Mouse (Mus musculus) monocyte, adult 5-6 weeks (primary cell): Measurements from ENCODE around the gene Picalm. TPM values are rescaled to one million over a fixed set of nuclear protein-coding genes. Genes with fewer than 3 reads are reported as not detected.
A peak's percentile ranks its signal among the peaks of the same experiment; 100 is the strongest.
"Not testable (repeated sequence)": the region's sequence is repeated elsewhere in the genome, so short reads cannot be mapped to it uniquely, and the experiment has no call there.

Source experiments
- ATAC-seq: fragments of 153-309, 156-312 bp; replicated peaks from 2 replicates; pipeline ENCODE4 v1.8.0; 2017; ENCODE audit warnings: mild to moderate bottlenecking; ENCODE audit not compliant: low TSS enrichment, insufficient number of reproducible peaks, severe bottlenecking, poor library complexity, low FRiP score
- total RNA-seq: library from RNA; stranded (forward); fragments of 200-1000, 200-491, 200-594 nt; gene quantifications from 3 replicates; pipeline ENCODE4 v1.2.3, GENCODE M21; 2017

The Picalm gene
- total RNA-seq, 1 experiment from 2014 or later: 450 TPM

GRCm38 (mm10) chr7:90130501-90131375 is 725 bp downstream of the Picalm start:
- ATAC-seq: 0 out of 2 replicates have a peak, but pooled peaks have one; percentile 6

GRCm38 (mm10) chr7:90131376-90131651 is 1.3 kb downstream of the Picalm start:
- ATAC-seq: no peak

DNA sequence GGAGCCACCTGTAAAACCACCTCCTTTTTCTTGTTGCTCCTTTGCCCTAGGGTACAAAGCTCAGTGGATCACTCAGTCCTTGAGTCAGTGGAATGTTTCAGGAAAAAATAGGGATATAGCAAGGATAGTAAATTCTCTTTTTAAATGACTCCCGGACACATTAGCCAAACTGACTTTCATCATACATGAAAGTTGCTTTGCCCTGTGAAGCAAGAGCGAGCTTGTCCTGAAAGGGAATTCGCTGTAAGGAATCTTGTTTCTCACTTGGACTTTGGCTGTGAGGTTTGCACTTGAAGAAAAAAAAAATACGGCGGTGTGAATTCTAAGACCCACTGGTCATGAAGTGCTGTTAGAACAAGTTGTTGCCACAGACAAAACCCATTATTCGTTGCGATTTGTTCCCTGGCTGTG is 1.8 kb downstream of the Picalm start:
- ATAC-seq: no peak

- ATAC-seq: no peak
Observed at GRCm38 (mm10) chr7:90132322-90132721, 2.3 kb downstream of the Picalm start.

- no peak for ATAC-seq
Observed at GRCm38 (mm10) chr7:90136736-90137135, 6.7 kb downstream of the Picalm start.

GRCm38 (mm10) chr7:90138359-90138758 is 8.3 kb downstream of the Picalm start:
- ATAC-seq: 0 out of 2 replicates have a peak, but pooled peaks have one; percentile 47

GRCm38 (mm10) chr7:90140290-90140689 is 10.3 kb downstream of the Picalm start:
- ATAC-seq: no peak

DNA sequence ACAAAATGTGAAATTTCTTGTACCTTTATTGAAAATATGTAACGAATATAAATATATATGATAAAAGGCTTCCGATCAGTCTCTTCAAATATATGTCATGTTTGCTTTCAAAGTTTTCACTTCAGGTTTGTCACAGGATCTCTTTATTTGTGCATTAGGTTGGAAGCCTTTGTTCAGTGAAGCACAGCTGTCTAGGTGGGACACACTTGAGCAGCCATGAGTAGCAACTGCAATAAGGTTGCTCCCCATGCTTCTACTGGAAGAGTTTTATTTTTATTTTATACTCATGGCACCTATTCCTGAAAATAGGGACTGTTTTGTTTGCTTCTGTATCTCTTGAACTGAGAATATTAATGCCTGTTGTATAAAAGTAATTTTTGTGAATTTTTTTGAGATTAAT is 14.3 kb downstream of the Picalm start:
- no peak for ATAC-seq

DNA sequence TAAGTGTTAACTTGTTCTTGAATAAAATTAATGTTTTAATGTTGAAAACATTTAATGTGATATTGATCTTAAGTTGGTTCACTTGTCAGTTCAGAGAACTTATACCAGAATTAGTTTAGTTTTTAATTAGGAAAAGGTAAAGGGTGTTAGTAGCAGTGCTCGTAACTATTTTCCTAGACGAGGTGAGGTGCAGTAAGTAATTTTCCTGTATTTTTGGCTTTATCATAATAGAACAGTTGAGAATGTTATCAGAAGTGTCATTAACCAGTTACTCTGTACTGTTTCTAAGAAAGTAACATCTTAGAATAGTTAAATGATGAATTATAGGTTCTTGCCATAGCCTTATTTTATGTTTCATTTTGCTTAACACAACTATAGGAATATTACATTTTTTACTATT is 15.0 kb downstream of the Picalm start:
- ATAC-seq: no peak

- ATAC-seq: no peak
Observed at GRCm38 (mm10) chr7:90145376-90145775, 15.4 kb downstream of the Picalm start.

DNA sequence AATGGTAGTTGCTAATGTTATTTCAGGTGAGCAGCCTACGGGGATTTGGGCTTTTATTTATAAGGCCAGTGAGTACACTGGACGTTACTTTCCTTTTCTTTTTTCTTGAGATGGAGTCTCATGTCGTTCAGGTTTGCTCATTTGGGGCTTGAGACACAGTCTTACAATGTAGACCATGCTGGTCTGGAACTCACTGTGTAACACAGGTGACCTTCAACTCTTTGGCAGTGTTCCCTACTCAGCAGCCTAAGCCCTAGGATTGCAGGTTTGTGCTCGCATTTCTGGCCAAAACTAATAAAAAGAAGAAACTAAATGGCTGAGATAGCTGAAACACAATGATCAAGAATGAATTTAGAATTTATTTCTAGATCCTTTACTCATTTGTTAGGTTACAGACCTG is 15.9 kb downstream of the Picalm start:
- ATAC-seq: no peak

- peak; percentile 74 for ATAC-seq
Observed at GRCm38 (mm10) chr7:90146321-90146720, 16.3 kb downstream of the Picalm start.

- ATAC-seq: no peak
Observed at GRCm38 (mm10) chr7:90148023-90148422, 18.0 kb downstream of the Picalm start.

DNA sequence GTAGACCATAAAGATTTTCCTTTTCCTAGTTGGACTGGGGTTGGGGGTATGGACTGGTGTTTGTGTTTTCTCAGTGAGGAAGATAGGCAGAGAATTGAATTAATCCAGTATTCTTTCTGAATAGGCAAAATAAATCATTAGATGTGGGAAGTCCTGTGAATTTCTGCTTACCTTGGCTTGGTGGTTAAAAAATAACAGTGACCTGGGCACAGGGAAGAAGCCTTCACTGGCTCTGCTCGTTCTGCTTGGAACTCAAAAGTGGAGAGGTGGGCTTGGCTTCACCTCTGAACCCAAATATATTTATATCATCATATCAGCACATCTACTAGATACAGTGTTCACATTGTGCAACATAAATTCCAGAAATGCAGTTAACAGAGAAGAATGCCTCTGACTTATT is 18.5 kb downstream of the Picalm start:
- no peak for ATAC-seq

DNA sequence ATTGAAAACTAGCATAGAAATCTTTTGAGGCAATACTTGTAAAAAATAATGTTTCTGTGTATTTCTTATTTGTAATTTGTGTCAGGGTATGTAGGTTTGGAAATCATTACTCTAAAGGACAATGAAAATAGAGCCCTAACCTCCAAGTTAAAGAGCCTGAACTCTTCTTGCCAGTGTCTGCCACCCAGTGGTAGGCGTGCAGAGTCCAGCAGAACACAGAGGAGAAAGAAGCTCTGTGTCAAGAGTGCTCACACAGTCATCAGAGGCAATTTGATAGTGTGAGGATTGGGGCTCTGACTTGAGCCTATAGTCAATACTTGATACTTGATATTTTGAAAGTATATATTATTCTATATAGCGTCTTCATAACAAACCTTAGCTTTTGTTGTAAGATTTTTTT is 20.3 kb downstream of the Picalm start:
- peak; percentile 64 for ATAC-seq

DNA sequence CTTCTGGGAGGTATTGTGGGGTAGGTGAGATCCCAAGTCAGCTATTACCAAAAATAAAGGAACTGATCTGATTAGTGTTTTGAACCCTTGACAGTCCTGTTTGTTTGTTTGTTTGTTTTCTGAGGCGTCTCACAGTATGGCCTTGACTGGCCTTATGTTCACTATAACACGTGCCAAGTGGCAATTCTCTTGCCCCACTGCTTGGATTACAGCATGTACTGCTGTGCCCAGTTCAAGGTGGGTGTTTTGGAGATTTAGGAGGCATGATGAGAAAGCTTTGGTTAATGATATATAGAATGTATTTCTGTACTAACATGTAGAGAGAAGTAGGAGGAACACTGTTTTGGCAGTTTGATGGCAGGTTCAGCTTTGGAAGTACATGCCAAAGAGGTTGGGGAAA is 28.0 kb downstream of the Picalm start:
- ATAC-seq: no peak

DNA sequence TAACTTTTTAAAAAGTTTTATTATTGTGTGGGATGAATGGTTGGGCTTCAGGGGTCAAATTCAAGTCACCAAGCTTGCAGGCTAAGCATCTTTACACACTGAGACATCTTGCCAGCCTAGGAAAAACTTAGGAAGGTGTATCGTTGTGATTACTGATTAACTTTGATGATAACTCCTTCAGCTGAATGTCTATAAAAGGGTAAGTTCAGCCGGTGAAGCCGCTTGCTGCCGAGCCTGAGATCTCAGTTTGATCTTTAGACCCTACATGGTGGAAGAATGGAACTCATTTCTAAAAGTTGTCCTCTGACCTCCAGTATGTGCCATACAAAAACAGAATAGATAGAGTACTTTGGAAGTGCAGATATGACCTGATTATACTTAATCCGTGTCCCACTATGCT is 30.6 kb downstream of the Picalm start:
- no peak for ATAC-seq

DNA sequence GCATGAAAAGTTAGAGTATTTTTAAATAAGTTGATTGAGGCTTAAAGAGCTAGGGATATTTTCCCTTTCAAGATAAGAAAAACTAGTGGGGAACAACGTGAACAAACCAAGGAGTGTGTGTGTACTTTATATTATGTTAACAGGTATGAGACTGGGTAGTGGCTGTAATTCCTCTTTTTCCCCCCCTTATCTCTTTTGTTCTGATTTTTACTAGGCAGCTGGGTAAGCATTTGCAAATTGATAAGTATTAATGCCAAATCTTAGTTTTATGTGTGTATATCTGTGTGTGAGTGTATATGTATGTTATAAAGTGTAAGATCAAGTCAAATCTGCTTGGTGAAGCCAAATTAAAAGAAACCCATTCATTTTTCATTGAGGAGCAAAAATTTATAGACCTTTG is 34.3 kb downstream of the Picalm start:
- ATAC-seq: no peak

DNA sequence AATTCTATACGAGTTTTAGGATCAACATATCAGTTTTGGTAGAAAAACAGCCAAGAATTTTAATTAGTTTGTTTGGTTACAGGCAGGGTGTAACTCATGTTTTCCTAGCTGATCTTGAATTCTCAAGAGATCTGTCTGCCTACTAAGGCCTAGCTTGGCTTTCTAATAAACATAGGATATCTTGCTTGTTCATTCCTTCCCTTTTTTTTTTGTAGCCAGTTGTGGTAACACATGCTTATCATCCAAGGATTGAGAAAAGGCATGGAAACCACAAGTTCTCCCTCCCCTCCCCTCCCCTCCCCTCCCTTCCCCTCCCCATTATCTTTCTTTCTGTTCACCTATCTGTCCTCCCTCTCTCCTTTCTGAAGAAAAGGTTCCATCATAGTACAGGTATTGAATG is 36.0 kb downstream of the Picalm start:
- ATAC-seq: no peak

DNA sequence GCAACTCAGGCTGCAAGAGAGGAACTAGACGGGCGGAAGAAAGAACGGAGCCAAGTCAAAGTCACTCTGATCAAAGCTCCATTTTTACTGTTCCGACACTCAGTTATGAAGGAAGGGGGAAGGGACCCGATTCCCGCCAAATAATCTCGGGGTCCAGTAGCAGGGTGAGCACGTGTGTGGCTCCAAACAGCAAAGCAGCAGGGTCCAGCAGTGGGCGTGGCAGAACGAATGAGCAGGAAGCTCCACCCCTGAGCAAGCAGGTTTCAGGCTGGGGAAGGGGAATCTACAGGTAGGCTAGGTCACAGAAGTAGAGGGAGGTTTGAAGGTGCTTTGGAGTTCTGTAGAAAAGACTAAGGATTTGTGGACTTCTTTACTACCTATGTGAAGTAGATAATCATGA is 37.8 kb downstream of the Picalm start:
- not testable (repeated sequence) for ATAC-seq

- no peak for ATAC-seq
Observed at GRCm38 (mm10) chr7:90173778-90174177, 43.8 kb downstream of the Picalm start.
